Mouse (Mus musculus) forebrain, embryonic 14.5 days (tissue): ENCODE measurements around the gene Stap1. TPM values are rescaled to one million over a fixed set of nuclear protein-coding genes. Genes with fewer than 3 reads are reported as not detected.

ENCODE experiments used
- ATAC-seq: fragments of 200-750 bp; cut with Nextera tagmentation; 2 replicates; pipeline ENCODE4 v1.8.0; 2017; ENCODE audit warnings: mild to moderate bottlenecking, moderate library complexity
- DNase-seq: peaks from one replicate; pipeline ENCODE4 v3.0.0-alpha.2; 2015; ENCODE audit warnings: low spot score
- H3K27ac ChIP-seq: fragments of 300-500 bp; sonication (generic); 2 replicates; pipeline ENCODE4 v1.5.1; 2014; ENCODE audit warnings: low read depth, mild to moderate bottlenecking, control low read depth, low read length, moderate library complexity
- H3K27me3 ChIP-seq: fragments of 300-500 bp; sonication (generic); replicated peaks from 2 replicates; pipeline ENCODE4 v1.6.1; 2014; ENCODE audit warnings: low read length, control low read depth, mixed read lengths; ENCODE audit not compliant: control insufficient read depth, insufficient read depth
- H3K36me3 ChIP-seq: fragments of 300-500 bp; sonication (generic); 2 replicates; pipeline ENCODE4 v1.6.1; 2014; ENCODE audit warnings: low read length, control low read depth; ENCODE audit not compliant: control insufficient read depth, insufficient read depth
- H3K4me1 ChIP-seq: fragments of 300-500 bp; sonication (generic); 2 replicates; pipeline ENCODE4 v1.6.1; 2014; ENCODE audit warnings: antibody characterized with exemption, low read length, control low read depth; ENCODE audit not compliant: control insufficient read depth, insufficient read depth
- H3K4me2 ChIP-seq: fragments of 300-500 bp; sonication (generic); 2 replicates; pipeline ENCODE4 v1.6.1; 2014; ENCODE audit warnings: mild to moderate bottlenecking, control low read depth, low read length
- H3K4me3 ChIP-seq: fragments of 300-500 bp; sonication (generic); 2 replicates; pipeline ENCODE4 v1.5.1; 2014; ENCODE audit warnings: low read depth, low read length, control low read depth
- H3K9ac ChIP-seq: fragments of 300-500 bp; sonication (generic); 2 replicates; pipeline ENCODE4 v1.6.1; 2014; ENCODE audit warnings: mild to moderate bottlenecking, low read length, control low read depth, moderate library complexity
- H3K9me3 ChIP-seq: fragments of 300-500 bp; sonication (generic); replicated peaks from 2 replicates; pipeline ENCODE4 v1.6.1; 2016; ENCODE audit warnings: low read length, control low read depth, mixed read lengths; ENCODE audit not compliant: control insufficient read depth
- WGBS: fragments of 180-500 bp; shearing (Covaris S2); extraction: QIAGEN DNeasy Blood & Tissue Kit; methylation state at CpG from one replicate; pipeline ENCODE4 v1.1.7; 2014; 5-methylcytosine and 5-hydroxymethylcytosine counted together
- polyA plus RNA-seq: library from polyadenylated mRNA; unstranded; fragments of >200 nt; fragmentation: Nextera tagmentation; extraction: Ambion mirVana; gene quantifications from 2 replicates; pipeline ENCODE4 v1.2.1, GENCODE M21; 2014

Gene Stap1
- polyA plus RNA-seq, 1 experiment from 2014 or later = 0.14 TPM

- WGBS = 73% methylated on average over 2 of the region's 2 CpGs
- no peaks in the 10 kb centered on the region for H3K9me3 ChIP-seq
- ATAC-seq = no peak
Observed at GRCm38 (mm10) chr5:86106610-86107009, 35.1 kb downstream of the Stap1 start.

GRCm38 (mm10) chr5:86111074-86111473 is 39.5 kb downstream of the Stap1 start:
- no peaks in the 10 kb centered on the region for H3K4me1 ChIP-seq
- DNase-seq = no peak
- no peak overlapping the region for H3K27ac ChIP-seq
- no peak overlapping the region for H3K4me3 ChIP-seq
- no peaks in the 10 kb centered on the region for H3K9me3 ChIP-seq
- no peak for ATAC-seq
- no peak overlapping the region for H3K9ac ChIP-seq
- WGBS = 95% methylated on average over 1 of the region's 1 CpGs
- H3K36me3 ChIP-seq = peaks cover 16% of the 10 kb centered on the region
- no peaks in the 10 kb centered on the region for H3K27me3 ChIP-seq
- no peak overlapping the region for H3K4me2 ChIP-seq

More at GRCm38 (mm10) chr5:86106610-86107009, 35.1 kb downstream of the Stap1 start:
- Histone ChIP-seq H3K27ac (no peak overlapping the region), H3K4me3 (no peak overlapping the region), H3K4me1 (no peaks in the 10 kb centered on the region), H3K27me3 (no peaks in the 10 kb centered on the region), H3K36me3 (peaks cover 9% of the 10 kb centered on the region), H3K4me2 (no peak overlapping the region), H3K9ac (no peak overlapping the region)
- no peak for DNase-seq

GRCm38 (mm10) chr5:86113037-86113436 is 41.5 kb downstream of the Stap1 start:
- Histone ChIP-seq H3K27me3 (no peaks in the 10 kb centered on the region), H3K4me2 (no peak overlapping the region), H3K4me1 (no peaks in the 10 kb centered on the region), H3K4me3 (no peak overlapping the region), H3K9ac (no peak overlapping the region), H3K36me3 (peaks cover 17% of the 10 kb centered on the region), H3K9me3 (no peaks in the 10 kb centered on the region), H3K27ac (no peak overlapping the region)
- no peak for ATAC-seq
- DNase-seq = no peak
- 98% methylated on average over 2 of the region's 2 CpGs for WGBS

- no peak overlapping the region for H3K4me2 ChIP-seq
- WGBS = 93% methylated on average over 1 of the region's 1 CpGs
- DNase-seq (no peak), ATAC-seq (no peak)
- H3K36me3 ChIP-seq = peaks cover 21% of the 10 kb centered on the region
- H3K4me3 ChIP-seq = no peak overlapping the region
- no peak overlapping the region for H3K9ac ChIP-seq
- no peaks in the 10 kb centered on the region for H3K27me3 ChIP-seq
- H3K9me3 ChIP-seq = no peaks in the 10 kb centered on the region
- no peak overlapping the region for H3K27ac ChIP-seq
- H3K4me1 ChIP-seq = no peaks in the 10 kb centered on the region
Observed at GRCm38 (mm10) chr5:86113997-86114396, 42.5 kb downstream of the Stap1 start.

DNA sequence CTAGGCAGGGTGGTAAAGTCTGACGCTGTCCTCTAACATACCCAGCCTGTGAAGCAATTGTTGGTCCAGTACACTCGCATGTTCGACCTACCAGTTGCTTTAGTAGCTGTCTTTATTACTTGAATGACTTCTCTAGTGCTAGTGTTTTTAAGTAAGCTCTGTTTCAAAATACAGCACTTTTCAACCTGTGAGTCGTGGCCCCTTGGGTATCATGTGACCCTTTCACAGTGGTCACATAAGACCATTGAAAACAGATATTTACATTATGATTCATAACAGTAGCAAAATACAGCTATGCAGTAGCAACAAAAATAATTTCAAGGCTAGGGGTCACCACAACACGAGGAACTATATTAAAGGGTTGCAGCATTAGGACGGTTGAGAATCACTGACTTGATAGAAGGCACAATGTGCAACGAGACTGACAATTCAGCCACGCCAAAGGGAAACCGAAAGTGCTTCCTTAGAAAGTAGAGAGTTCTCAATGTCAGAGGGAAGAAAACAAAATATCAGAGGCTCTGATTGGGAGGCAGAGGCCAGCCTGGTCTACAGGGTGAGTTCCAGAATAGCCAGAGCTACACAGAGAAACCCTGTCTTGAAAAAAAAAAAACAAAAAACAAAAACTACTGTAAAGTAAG is 47.0 kb downstream of the Stap1 start:
- H3K9me3 ChIP-seq = no peaks in the 10 kb centered on the region
- no peak overlapping the region for H3K27ac ChIP-seq
- ATAC-seq (no peak), DNase-seq (no peak)
- no peak overlapping the region for H3K9ac ChIP-seq
- WGBS = 92% methylated on average over 9 of the region's 9 CpGs
- no peak overlapping the region for H3K4me3 ChIP-seq
- H3K4me1 ChIP-seq = no peaks in the 10 kb centered on the region
- H3K27me3 ChIP-seq = no peaks in the 10 kb centered on the region
- peaks cover 36% of the 10 kb centered on the region for H3K36me3 ChIP-seq
- H3K4me2 ChIP-seq = no peak overlapping the region

DNA sequence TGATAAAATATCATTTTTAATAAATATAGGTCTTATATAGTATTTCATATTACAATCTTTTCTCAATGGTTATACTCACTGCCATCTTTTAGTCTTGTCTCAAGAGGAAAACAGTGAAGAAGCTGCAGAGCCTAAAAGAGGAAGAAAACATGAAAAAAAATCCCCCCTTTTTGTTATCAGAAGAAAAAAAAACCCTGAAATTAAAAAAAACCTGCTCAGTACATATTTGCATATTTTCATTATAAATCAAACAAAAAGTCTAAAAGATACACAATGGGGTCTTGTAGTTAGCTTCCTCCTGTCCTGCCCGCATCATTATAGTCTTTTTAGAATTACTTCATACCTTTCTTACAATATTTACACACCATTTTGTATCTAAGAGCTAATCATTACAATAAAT is 57.2 kb downstream of the Stap1 start:
- no peak overlapping the region for H3K4me3 ChIP-seq
- no peak for ATAC-seq
- H3K27ac ChIP-seq = no peak overlapping the region
- no peaks in the 10 kb centered on the region for H3K4me1 ChIP-seq
- H3K36me3 ChIP-seq = peaks cover 38% of the 10 kb centered on the region
- no peak overlapping the region for H3K9ac ChIP-seq
- no peak overlapping the region for H3K4me2 ChIP-seq
- DNase-seq = no peak
- no peaks in the 10 kb centered on the region for H3K9me3 ChIP-seq
- 96% methylated on average over 1 of the region's 1 CpGs for WGBS
- H3K27me3 ChIP-seq = no peaks in the 10 kb centered on the region

DNA sequence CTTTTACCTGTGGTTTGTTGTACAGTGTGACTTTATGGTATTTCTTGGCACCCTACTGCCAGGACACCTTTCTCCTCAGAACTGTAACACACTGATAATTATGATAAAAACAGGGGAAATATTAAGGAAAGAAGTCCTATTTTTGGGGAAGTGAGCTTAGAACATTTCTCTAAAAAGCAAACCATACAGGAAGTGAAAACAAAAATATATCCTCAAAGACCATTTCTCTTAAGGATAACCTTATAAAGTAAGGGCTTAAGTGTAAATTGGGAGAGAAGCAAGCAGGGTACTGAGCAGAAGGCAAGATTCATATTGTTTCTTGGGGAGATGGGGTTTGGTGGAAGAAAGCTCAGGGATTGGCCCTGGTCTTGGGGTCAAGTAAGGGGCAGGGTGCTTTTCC is 58.3 kb downstream of the Stap1 start:
- no peak for ATAC-seq
- Histone ChIP-seq H3K27me3 (no peaks in the 10 kb centered on the region), H3K9ac (no peak overlapping the region), H3K4me2 (no peak overlapping the region), H3K9me3 (no peaks in the 10 kb centered on the region), H3K4me3 (no peak overlapping the region), H3K27ac (no peak overlapping the region), H3K4me1 (no peaks in the 10 kb centered on the region), H3K36me3 (peaks cover 39% of the 10 kb centered on the region)
- no peak for DNase-seq

Other genes starting within 250 kb of the Stap1 start
- gene Cenpc1, start 6.2 kb upstream of the Stap1 start, polyA plus RNA-seq = 36.3 and 43.2 TPM in 2 replicates
- 18.9 and 25.9 TPM in 2 replicates for gene Uba6, start 101.1 kb downstream of the Stap1 start, polyA plus RNA-seq
- not detected in 2 replicates for gene Gnrhr, start 126.2 kb downstream of the Stap1 start, polyA plus RNA-seq
- not detected in 2 replicates for gene Tmprss11c, start 217.6 kb downstream of the Stap1 start, polyA plus RNA-seq